Mouse (Mus musculus) midbrain, embryonic 11.5 days (tissue): ENCODE measurements around the gene Eea1. TPM values are rescaled to one million over a fixed set of nuclear protein-coding genes. Genes with fewer than 3 reads are reported as not detected.

ENCODE experiments used
- ATAC-seq: fragments of 200-750 bp; cut with Nextera tagmentation; 2 replicates; pipeline ENCODE4 v1.8.0; 2017; ENCODE audit warnings: moderate TSS enrichment, moderate library complexity; ENCODE audit not compliant: low FRiP score
- DNase-seq: peaks from one replicate; pipeline ENCODE4 v3.0.0; 2015; ENCODE audit warnings: low spot score; ENCODE audit errors: missing footprints
- H3K27ac ChIP-seq: fragments of 300-500 bp; sonication (generic); 2 replicates; pipeline ENCODE4 v1.5.1; 2014; ENCODE audit warnings: low read depth, low read length
- H3K27me3 ChIP-seq: fragments of 300-500 bp; sonication (generic); 2 replicates; pipeline ENCODE4 v1.6.1; 2014; ENCODE audit warnings: mild to moderate bottlenecking, low read length, moderate library complexity, mixed read lengths; ENCODE audit not compliant: control insufficient read depth, insufficient read depth
- H3K36me3 ChIP-seq: fragments of 300-500 bp; sonication (generic); 2 replicates; pipeline ENCODE4 v1.6.1; 2014; ENCODE audit warnings: mild to moderate bottlenecking, low read length, moderate library complexity, mixed read lengths; ENCODE audit not compliant: control insufficient read depth, insufficient read depth
- H3K4me1 ChIP-seq: fragments of 300-500 bp; sonication (generic); 2 replicates; pipeline ENCODE4 v1.6.1; 2014; ENCODE audit warnings: low read length; ENCODE audit not compliant: control insufficient read depth, insufficient read depth
- H3K4me2 ChIP-seq: fragments of 300-500 bp; sonication (generic); 2 replicates; pipeline ENCODE4 v1.6.1; 2014; ENCODE audit warnings: mild to moderate bottlenecking, moderate library complexity
- H3K4me3 ChIP-seq: fragments of 300-500 bp; sonication (generic); 2 replicates; pipeline ENCODE4 v1.5.1; 2014; ENCODE audit warnings: low read depth, low read length
- H3K9ac ChIP-seq: fragments of 300-500 bp; sonication (generic); 2 replicates; pipeline ENCODE4 v1.6.1; 2014; ENCODE audit warnings: low read length
- H3K9me3 ChIP-seq: fragments of 300-500 bp; sonication (generic); 2 replicates; pipeline ENCODE4 v1.6.1; 2016; ENCODE audit warnings: low read length; ENCODE audit not compliant: control insufficient read depth
- WGBS: fragments of 180-500 bp; shearing (Covaris S2); extraction: QIAGEN DNeasy Blood & Tissue Kit; methylation state at CpG from one replicate; pipeline ENCODE4 v1.1.7; 2014; 5-methylcytosine and 5-hydroxymethylcytosine counted together
- polyA plus RNA-seq: library from polyadenylated mRNA; unstranded; fragments of >200 nt; fragmentation: Nextera tagmentation; extraction: Ambion mirVana; gene quantifications from 2 replicates; pipeline ENCODE4 v1.2.1, GENCODE M21; 2014

Gene Eea1
- polyA plus RNA-seq, 1 experiment from 2014 or later = 14.7 TPM

DNA sequence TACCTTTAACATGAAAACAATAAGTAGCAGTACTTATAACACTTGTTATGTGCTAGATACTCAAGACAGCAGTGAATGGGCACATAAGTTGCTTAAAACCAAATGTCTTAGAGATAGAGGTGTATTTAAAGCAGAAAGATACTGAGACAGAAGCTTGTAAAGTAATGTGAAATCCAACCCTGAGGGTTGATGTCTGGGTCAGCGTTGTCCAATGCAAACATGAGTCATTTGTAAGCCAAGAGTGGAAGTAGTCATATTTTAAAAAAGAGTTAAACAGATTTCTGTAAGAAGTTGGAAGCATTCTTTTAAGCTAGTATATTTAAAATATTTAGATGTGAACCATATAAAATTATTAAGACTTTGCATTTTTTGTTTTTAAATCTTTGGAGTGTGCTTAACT is 4.6 kb downstream of the Eea1 start:
- no peak overlapping the region for H3K4me2 ChIP-seq
- H3K36me3 ChIP-seq = no peaks in the 10 kb centered on the region
- H3K9me3 ChIP-seq = no peaks in the 10 kb centered on the region
- H3K9ac ChIP-seq = no peak overlapping the region
- 0 out of 2 replicates have a peak, but pooled peaks cover 3% of the 10 kb centered on the region for H3K4me1 ChIP-seq
- H3K27ac ChIP-seq = no peak overlapping the region
- DNase-seq = no peak
- H3K27me3 ChIP-seq = no peaks in the 10 kb centered on the region
- 91% methylated on average over 1 of the region's 1 CpGs for WGBS
- no peak overlapping the region for H3K4me3 ChIP-seq
- ATAC-seq = no peak

DNA sequence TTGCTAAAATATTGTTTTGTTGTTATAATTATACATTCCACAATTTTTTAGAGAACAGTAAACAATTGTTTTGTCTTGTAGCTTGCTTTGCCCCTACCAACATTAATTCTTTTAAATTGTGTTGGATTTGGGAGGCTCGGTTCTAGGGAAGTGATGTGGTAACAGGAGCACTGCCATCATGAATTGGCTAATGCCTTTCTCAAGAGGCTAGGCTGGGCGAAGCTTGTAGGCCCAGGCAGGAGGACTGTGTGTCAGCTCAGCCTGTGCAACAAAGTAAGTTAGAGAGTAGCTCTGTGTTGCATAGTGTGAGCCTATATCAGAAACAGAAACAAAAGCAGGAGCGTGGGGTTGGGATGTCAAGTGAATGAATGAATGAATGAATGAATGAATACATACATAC is 9.0 kb downstream of the Eea1 start:
- Histone ChIP-seq H3K27ac (no peak overlapping the region), H3K9ac (no peak overlapping the region), H3K27me3 (no peaks in the 10 kb centered on the region), H3K4me2 (no peak overlapping the region), H3K9me3 (no peaks in the 10 kb centered on the region), H3K36me3 (no peaks in the 10 kb centered on the region), H3K4me1 (no peaks in the 10 kb centered on the region), H3K4me3 (no peak overlapping the region)
- ATAC-seq (no peak), DNase-seq (no peak)
- 94% methylated on average over 3 of the region's 3 CpGs for WGBS

DNA sequence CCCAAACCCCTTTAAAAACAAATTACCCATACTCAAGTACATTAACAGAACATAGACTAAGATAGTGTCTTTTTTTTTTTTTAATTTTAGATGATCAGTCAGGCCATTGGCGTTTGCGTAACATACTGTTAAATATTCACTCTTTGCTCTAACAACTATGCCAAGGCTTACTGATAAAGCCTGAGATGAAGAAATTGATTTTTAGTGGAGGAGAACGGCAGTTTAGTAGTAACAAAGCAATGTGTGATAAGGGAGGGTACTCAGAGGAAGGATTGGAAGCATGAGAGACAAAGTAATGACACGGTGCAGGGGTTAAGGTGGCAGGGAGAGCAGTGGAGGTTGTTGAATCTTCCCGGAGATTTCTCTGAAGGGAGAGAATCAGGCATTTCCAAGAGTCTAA is 9.7 kb downstream of the Eea1 start:
- 92% methylated on average over 5 of the region's 5 CpGs for WGBS
- Histone ChIP-seq H3K9me3 (no peaks in the 10 kb centered on the region), H3K4me2 (no peak overlapping the region), H3K36me3 (no peaks in the 10 kb centered on the region), H3K27ac (no peak overlapping the region), H3K9ac (no peak overlapping the region), H3K4me3 (no peak overlapping the region), H3K27me3 (no peaks in the 10 kb centered on the region), H3K4me1 (no peaks in the 10 kb centered on the region)
- DNase-seq (no peak), ATAC-seq (no peak)

DNA sequence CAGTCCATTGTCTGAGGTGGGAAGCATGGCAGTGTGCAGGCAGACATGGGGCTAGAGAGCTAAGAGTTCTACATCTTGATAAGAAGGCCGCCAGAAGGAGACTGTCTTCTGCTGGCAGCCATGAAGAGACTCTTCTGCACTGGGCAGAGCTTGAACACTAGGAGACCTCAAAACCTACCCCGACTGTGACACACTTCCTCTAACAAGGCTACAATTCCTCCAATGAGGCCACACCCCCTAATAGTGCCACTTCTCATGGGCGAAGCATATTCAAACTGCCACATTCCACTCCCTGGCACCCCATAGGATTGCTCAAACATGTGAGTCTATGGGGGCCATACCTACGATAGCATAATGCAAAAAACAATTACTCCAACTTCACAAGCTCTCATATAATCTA is 10.3 kb downstream of the Eea1 start:
- Histone ChIP-seq H3K9me3 (no peaks in the 10 kb centered on the region), H3K27me3 (no peaks in the 10 kb centered on the region), H3K4me1 (no peaks in the 10 kb centered on the region), H3K9ac (no peak overlapping the region), H3K4me2 (no peak overlapping the region), H3K36me3 (no peaks in the 10 kb centered on the region), H3K27ac (no peak overlapping the region), H3K4me3 (no peak overlapping the region)
- no peak for ATAC-seq
- 92% methylated on average over 4 of the region's 4 CpGs for whole genome bisulfite sequencing
- no peak for DNase-seq

DNA sequence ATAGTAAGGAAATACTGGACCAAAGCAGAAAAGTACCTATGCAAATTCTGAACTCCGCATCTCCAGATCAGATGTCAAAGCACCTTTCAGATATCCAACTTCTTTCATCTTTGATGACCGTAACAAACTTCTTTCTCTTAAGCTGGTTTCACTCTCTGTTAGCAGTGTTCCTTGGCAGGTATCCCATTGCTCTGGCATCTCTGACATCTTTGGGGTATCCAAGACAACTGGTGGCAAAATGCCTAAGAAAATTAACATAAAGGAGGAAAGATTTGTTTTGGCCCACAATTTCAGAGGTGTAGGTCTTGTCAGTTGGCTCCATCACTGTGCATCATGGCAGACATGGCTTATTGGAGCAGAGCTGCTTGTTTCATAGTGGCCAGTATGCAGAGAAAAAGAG is 10.9 kb downstream of the Eea1 start:
- ATAC-seq (no peak), DNase-seq (no peak)
- Histone ChIP-seq H3K4me1 (no peaks in the 10 kb centered on the region), H3K4me3 (no peak overlapping the region), H3K27ac (no peak overlapping the region), H3K36me3 (no peaks in the 10 kb centered on the region), H3K27me3 (no peaks in the 10 kb centered on the region), H3K4me2 (no peak overlapping the region), H3K9me3 (no peaks in the 10 kb centered on the region), H3K9ac (no peak overlapping the region)
- 97% methylated on average over 2 of the region's 2 CpGs for WGBS

DNA sequence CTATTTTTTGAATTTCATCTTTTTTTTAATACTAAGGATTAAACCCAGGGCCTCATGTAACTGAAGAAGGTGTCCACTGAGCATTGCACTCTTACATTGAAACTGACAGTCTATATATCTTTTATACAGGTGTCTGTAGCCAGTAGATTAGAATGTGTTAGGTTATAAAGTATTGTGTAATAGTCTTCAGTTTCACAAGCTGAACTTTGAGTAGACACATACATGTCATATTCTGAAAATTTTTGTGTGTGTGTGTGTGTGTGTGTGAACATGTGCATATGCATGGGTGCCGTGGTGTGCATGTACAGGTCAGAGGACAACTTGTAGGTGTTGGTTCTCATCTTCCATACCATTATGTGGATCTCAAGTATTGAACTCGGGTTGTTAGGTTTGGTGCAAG is 16.2 kb downstream of the Eea1 start:
- ATAC-seq (no peak), DNase-seq (no peak)
- 86% methylated on average over 2 of the region's 2 CpGs for WGBS
- Histone ChIP-seq H3K4me2 (no peak overlapping the region), H3K4me3 (no peak overlapping the region), H3K9ac (no peak overlapping the region), H3K4me1 (no peaks in the 10 kb centered on the region), H3K27me3 (no peaks in the 10 kb centered on the region), H3K36me3 (no peaks in the 10 kb centered on the region), H3K27ac (no peak overlapping the region), H3K9me3 (no peaks in the 10 kb centered on the region)

DNA sequence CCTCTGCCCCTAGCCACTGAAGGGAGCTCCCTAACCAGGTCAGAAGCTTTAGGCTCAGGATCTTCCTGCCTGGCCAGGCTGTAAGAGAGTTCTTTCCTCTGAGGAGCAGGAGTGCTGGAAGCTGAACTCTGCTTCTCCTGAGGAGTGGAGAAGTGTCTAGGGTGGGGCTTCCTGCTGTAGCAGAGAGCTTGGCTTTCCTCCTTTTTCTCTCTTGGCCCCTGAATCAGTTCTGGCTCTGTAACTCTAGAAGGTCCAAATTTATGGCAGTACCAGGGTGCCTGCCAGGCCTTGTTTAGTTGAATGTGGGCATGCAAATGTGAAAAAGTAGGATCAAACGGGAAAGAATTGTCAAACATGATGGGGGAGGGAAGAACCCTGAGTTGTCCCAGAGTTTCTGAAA is 17.1 kb downstream of the Eea1 start:
- H3K4me2 ChIP-seq = no peak overlapping the region
- H3K4me3 ChIP-seq = no peak overlapping the region

DNA sequence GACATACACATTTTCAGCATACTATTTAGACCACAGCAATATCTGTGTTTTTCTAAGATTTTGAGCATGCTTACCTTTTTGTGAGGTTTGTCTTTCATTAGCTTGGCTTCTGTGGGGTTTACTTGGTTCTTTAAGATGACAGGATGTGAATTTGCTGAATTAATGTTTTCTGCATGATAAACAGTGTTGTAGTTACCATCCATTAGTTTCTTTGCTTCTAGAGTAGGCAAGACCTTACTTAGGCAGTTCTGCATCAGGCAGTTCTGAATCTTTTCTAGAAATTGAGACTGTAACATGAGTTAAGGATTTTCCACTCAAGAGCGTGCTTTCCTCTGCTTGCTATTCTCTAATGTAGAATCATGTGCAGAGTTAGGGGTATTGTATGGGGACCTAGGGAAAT is 24.2 kb downstream of the Eea1 start:
- ATAC-seq (no peak), DNase-seq (no peak)
- no peaks in the 10 kb centered on the region for H3K4me1 ChIP-seq
- no peak overlapping the region for H3K9ac ChIP-seq
- no peaks in the 10 kb centered on the region for H3K9me3 ChIP-seq
- no peaks in the 10 kb centered on the region for H3K36me3 ChIP-seq
- WGBS = 89% methylated on average over 1 of the region's 1 CpGs
- no peak overlapping the region for H3K4me3 ChIP-seq
- no peak overlapping the region for H3K4me2 ChIP-seq
- no peaks in the 10 kb centered on the region for H3K27me3 ChIP-seq
- no peak overlapping the region for H3K27ac ChIP-seq

More for the DNA sequence above, 17.1 kb downstream of the Eea1 start:
- H3K27me3 ChIP-seq = no peaks in the 10 kb centered on the region
- no peak for ATAC-seq
- H3K9me3 ChIP-seq = no peaks in the 10 kb centered on the region
- no peaks in the 10 kb centered on the region for H3K4me1 ChIP-seq
- no peak overlapping the region for H3K9ac ChIP-seq
- H3K36me3 ChIP-seq = no peaks in the 10 kb centered on the region
- 58% methylated on average over 1 of the region's 1 CpGs for WGBS
- H3K27ac ChIP-seq = no peak overlapping the region
- DNase-seq = no peak

DNA sequence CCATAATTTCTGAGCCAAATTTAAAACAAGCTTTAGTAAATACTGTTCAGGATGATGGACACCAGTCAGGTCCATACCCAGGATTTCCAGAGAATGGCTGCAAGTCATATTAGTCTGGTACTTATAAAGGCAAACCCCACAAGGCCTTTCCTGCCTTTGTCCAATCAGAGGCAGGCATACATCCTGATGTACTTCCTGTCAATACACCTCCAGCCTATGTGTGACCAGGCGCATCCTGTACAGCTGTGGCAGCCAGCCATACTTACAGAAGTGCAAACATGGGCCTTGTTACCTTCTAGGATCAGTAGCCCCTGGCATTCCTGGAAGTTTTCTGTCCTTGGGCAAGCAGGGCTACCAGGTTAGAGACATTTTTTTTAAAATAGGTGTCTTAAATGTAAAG is 29.2 kb downstream of the Eea1 start:
- H3K27me3 ChIP-seq = no peaks in the 10 kb centered on the region
- H3K4me2 ChIP-seq = no peak overlapping the region
- DNase-seq (no peak), ATAC-seq (no peak)
- H3K27ac ChIP-seq = no peak overlapping the region
- no peak overlapping the region for H3K9ac ChIP-seq
- H3K4me3 ChIP-seq = no peak overlapping the region
- no peaks in the 10 kb centered on the region for H3K36me3 ChIP-seq
- 92% methylated on average over 1 of the region's 1 CpGs for WGBS
- H3K9me3 ChIP-seq = no peaks in the 10 kb centered on the region
- no peaks in the 10 kb centered on the region for H3K4me1 ChIP-seq

DNA sequence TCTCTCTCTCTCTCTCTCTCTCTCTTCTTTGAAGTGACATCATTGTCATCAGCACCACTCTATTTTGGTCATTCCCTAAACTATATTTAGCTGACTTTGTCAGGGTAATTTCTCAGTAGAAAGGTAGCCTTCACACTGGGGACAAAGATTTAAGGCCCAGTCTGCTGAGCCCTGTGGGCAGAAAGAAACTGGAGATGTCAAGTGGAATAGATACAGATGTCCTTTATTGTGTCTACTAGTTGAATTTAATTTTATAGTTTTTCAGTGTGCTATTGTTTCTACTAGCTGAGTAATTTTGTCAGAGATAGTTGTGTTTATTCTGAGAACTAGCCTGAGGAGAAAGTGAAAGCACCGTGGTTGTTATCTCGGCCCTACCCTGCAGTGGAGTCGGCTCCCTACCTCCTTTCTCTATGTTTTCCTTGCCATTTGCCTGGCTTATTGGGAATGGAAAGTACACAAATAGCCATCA is 30.3 kb downstream of the Eea1 start:
- WGBS = 84% methylated on average over 3 of the region's 3 CpGs
- Histone ChIP-seq H3K27me3 (no peaks in the 10 kb centered on the region), H3K9ac (no peak overlapping the region), H3K36me3 (no peaks in the 10 kb centered on the region), H3K9me3 (no peaks in the 10 kb centered on the region), H3K4me3 (no peak overlapping the region), H3K4me2 (no peak overlapping the region), H3K27ac (no peak overlapping the region), H3K4me1 (no peaks in the 10 kb centered on the region)
- DNase-seq (no peak), ATAC-seq (no peak)
